Comparison of ENCODE assay signal across 22 mouse cellular contexts in genomic region chr9:75041840-75042525, GRCm38 (mm10). TPM values are rescaled to one million over a fixed set of nuclear protein-coding genes. Genes with fewer than 3 reads are reported as not detected.
DNase-seq lines count a peak whose midpoint lies in the region; ATAC-seq and TF ChIP-seq lines count a peak whose summit lies in the region.
"Had no signal": no experiment of that assay in that cellular context is flagged by ENCODE, and none has a peak within 500 bp of the region (broad histone marks: within the 10 kb centered on the region; RNA-seq: fewer than 3 reads in every experiment).

No protein-coding gene starts in this region.

- H3K36me3 ChIP-seq in kidney, adult 2 months (ENCODE audit: control insufficient read depth, insufficient read depth, low read length), result peaks cover 2% of the 10 kb centered on the region; the same call in 1 of the 2 replicates
- H3K36me3 ChIP-seq in liver, embryonic 11.5 days (ENCODE audit: control insufficient read depth, insufficient read depth, low read length), result peaks cover 3% of the 10 kb centered on the region; the same call in 1 of the 2 replicates
- no peaks in the 10 kb centered on the region for H3K36me3 ChIP-seq in stomach, postnatal 0 days (ENCODE audit: control insufficient read depth, insufficient read depth, low read length)

- H3K27ac ChIP-seq in kidney, adult 2 months (ENCODE audit: insufficient read depth, low read depth, low read length), result peak overlapping the region; percentile 38
- no peak overlapping the region for H3K27ac ChIP-seq in liver, embryonic 11.5 days (ENCODE audit: low read depth, low read length)
- H3K27ac ChIP-seq in stomach, postnatal 0 days (replicated peaks), result no peak overlapping the region
- H3K27ac ChIP-seq: hindbrain, embryonic 13.5 days; lung, embryonic 15.5 days had no signal

- no peaks in the 10 kb centered on the region for H3K27me3 ChIP-seq in kidney, adult 2 months (replicated peaks; ENCODE audit: control insufficient read depth, insufficient read depth, low read length)
- H3K27me3 ChIP-seq in liver, embryonic 11.5 days (replicated peaks; ENCODE audit: control insufficient read depth, insufficient read depth, low read length), result no peaks in the 10 kb centered on the region
- H3K27me3 ChIP-seq in stomach, postnatal 0 days (ENCODE audit: control insufficient read depth, insufficient read depth, low read length), result no peaks in the 10 kb centered on the region
- H3K27me3 ChIP-seq: hindbrain, embryonic 13.5 days; lung, embryonic 15.5 days; megakaryocyte, embryonic 14.5 days had no signal

- H3K4me2 ChIP-seq in liver, embryonic 11.5 days, result no peak overlapping the region
- no peak overlapping the region for H3K4me2 ChIP-seq in stomach, postnatal 0 days (replicated peaks; ENCODE audit: low read depth)
- H3K4me2 ChIP-seq: heart, embryonic 11.5 days; hindbrain, embryonic 13.5 days; lung, embryonic 15.5 days had no signal

- no peak overlapping the region for H3K4me3 ChIP-seq in kidney, adult 2 months (ENCODE audit: insufficient read depth, low read depth, low read length)
- H3K4me3 ChIP-seq in liver, embryonic 11.5 days (ENCODE audit: low read depth, low read length), result no peak overlapping the region
- H3K4me3 ChIP-seq in stomach, postnatal 0 days (ENCODE audit: low read depth, low read length), result no peak overlapping the region
- H3K4me3 ChIP-seq: erythroblast, embryonic 14.5 days; hindbrain, embryonic 13.5 days; lung, embryonic 15.5 days; megakaryocyte, embryonic 14.5 days had no signal

- H3K9ac ChIP-seq in liver, embryonic 11.5 days (ENCODE audit: low read depth, low read length), result no peak overlapping the region
- H3K9ac ChIP-seq in stomach, postnatal 0 days (ENCODE audit: low read length), result no peak overlapping the region
- H3K9ac ChIP-seq: hindbrain, embryonic 13.5 days; lung, embryonic 15.5 days had no signal

- H3K9me3 ChIP-seq in liver, embryonic 11.5 days (ENCODE audit: control insufficient read depth, low read length), result no peaks in the 10 kb centered on the region
- no peaks in the 10 kb centered on the region for H3K9me3 ChIP-seq in stomach, postnatal 0 days (ENCODE audit: control insufficient read depth, low read length)
- H3K9me3 ChIP-seq: hindbrain, embryonic 13.5 days; lung, embryonic 15.5 days; megakaryocyte, embryonic 14.5 days had no signal

- no peak for TF ChIP-seq EP300 in stomach, postnatal 0 days (optimal IDR thresholded peaks at IDR 0.05)

- TF ChIP-seq POLR2A in kidney, adult 2 months (IDR thresholded peaks at IDR 0.05; ENCODE audit: low read depth, low read length), result no peak

- WGBS in kidney, adult 2 months, result 72% methylated on average over 2 of the region's 2 CpGs
- WGBS in liver, embryonic 11.5 days, result 77% methylated on average over 2 of the region's 2 CpGs
- WGBS in stomach, postnatal 0 days, result 59% methylated on average over 2 of the region's 2 CpGs

- no peak for ATAC-seq in liver, embryonic 11.5 days (replicated peaks; ENCODE audit: low FRiP score)
- ATAC-seq in stomach, postnatal 0 days (ENCODE audit: low FRiP score, low TSS enrichment), result no peak

- no peak for DNase-seq in kidney, adult 2 months
- no peak for DNase-seq in kidney, postnatal 36 days
- peak; percentile 10 for DNase-seq in liver, embryonic 11.5 days (ENCODE audit: low spot score)
- DNase-seq in liver, result no peak
- DNase-seq in T-cell, adult 2 months (ENCODE audit: low spot score), result peak; percentile 8
- DNase-seq in stomach, postnatal 0 days (ENCODE audit: low spot score), result no peak
- DNase-seq: adrenal gland, adult 8-10 months; B cell, adult 2 months; cerebellum, adult 2 months; cerebellum, postnatal 14 days; gastrocnemius, postnatal 10 days; heart, postnatal 36 days; kidney, adult 18-20 months; kidney, postnatal 4 days; layer of hippocampus, adult 9-11 months; lung, postnatal 36 days; right cerebral cortex, postnatal 14 days had no signal

- no peak for TF ChIP-seq CTCF in kidney, adult 2 months (conservative IDR thresholded peaks at IDR 0.05; ENCODE audit: insufficient read depth, insufficient read length, low read depth, low read length)
- peak; percentile 27 for TF ChIP-seq CTCF in stomach, postnatal 0 days (IDR thresholded peaks at IDR 0.05; ENCODE audit: low read depth)

- H3K4me1 ChIP-seq in kidney, adult 2 months (ENCODE audit: control insufficient read depth, insufficient read depth, low read length), result peaks cover 24% of the 10 kb centered on the region
- H3K4me1 ChIP-seq in liver, embryonic 11.5 days (replicated peaks; ENCODE audit: control insufficient read depth, insufficient read depth, low read length), result peaks cover 11% of the 10 kb centered on the region
- no peaks in the 10 kb centered on the region for H3K4me1 ChIP-seq in stomach, postnatal 0 days (replicated peaks; ENCODE audit: control insufficient read depth, insufficient read depth)

RNA-seq across cellular contexts. Expression of gene Arpp19, which starts 4.6 kb away (rescaled TPM):
- 18.2 and 24.6 TPM in 2 replicates for polyA plus RNA-seq in kidney, adult 2 months (2012; rRNA removed)
- polyA plus RNA-seq in liver, embryonic 11.5 days (2014; fragmentation: Nextera tagmentation; extraction: Ambion mirVana), result 322 and 335 TPM in 2 replicates
- 301 and 327 TPM in 2 replicates for polyA plus RNA-seq in stomach, postnatal 0 days (2015; fragmentation: Nextera tagmentation; extraction: Ambion mirVana)

RNA-seq across cellular contexts. Expression of gene Myo5a, which starts 28.8 kb away (rescaled TPM):
- polyA plus RNA-seq in kidney, adult 2 months (2012; rRNA removed), result 14.0 and 19.8 TPM in 2 replicates
- 7.0 and 7.5 TPM in 2 replicates for polyA plus RNA-seq in liver, embryonic 11.5 days (2014; fragmentation: Nextera tagmentation; extraction: Ambion mirVana)
- 4.3 and 4.9 TPM in 2 replicates for polyA plus RNA-seq in stomach, postnatal 0 days (2015; fragmentation: Nextera tagmentation; extraction: Ambion mirVana)

Comparison
In these comparisons a context has a peak if more than half of its experiments do, and no peak if none do; other contexts are left out.
1. DNase-seq: peak in liver, embryonic 11.5 days (single experiment) and T-cell, adult 2 months (single experiment); none in kidney, adult 2 months (single experiment), kidney, postnatal 36 days (0 of 2), liver (single experiment) and stomach, postnatal 0 days (single experiment).
2. RNA of gene Arpp19, which starts 4.6 kb away (polyA plus RNA-seq): 322 to 335 TPM in liver, embryonic 11.5 days and 301 to 327 TPM in stomach, postnatal 0 days; 18.2 to 24.6 TPM in kidney, adult 2 months; every median in the first group is over 10 times any median in the second.